Comparison of ENCODE assay signal across 22 mouse cellular contexts in the genomic region with DNA sequence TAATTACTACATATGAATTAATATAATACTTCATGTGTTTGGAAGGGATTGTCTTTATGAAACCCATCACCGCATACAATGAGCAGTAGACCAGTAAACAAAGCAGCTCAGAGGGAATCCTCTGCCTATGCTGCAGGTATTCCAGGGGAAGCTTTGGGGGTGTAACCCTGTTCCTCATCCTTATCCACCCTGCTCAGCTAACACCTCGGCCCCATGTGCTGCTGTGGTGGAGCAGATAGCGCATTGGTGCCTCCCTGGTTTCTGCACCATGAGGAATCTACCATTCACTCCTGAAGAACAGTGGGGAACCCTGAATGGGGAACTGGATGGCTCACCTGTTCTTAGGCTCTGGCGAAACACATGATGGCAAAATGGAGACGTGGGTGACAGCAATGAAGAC. TPM values are rescaled to one million over a fixed set of nuclear protein-coding genes. Genes with fewer than 3 reads are reported as not detected.
DNase-seq lines count a peak whose midpoint lies in the region; ATAC-seq and TF ChIP-seq lines count a peak whose summit lies in the region.
"Had no signal": no experiment of that assay in that cellular context is flagged by ENCODE, and none has a peak within 500 bp of the region (broad histone marks: within the 10 kb centered on the region; RNA-seq: fewer than 3 reads in every experiment).

No protein-coding gene starts in this region.

- 0 out of 4 replicates have a peak, but pooled peaks of 1 of the 2 experiments have one; percentile 16 for TF ChIP-seq EP300 in MEL (IDR thresholded peaks at IDR 0.05; ENCODE audit: low read depth in 1 of 2, low read length in 2 of 2)

- WGBS in heart, embryonic 10.5 days: 74% methylated on average over 5 of the region's 5 CpGs
- WGBS in liver, embryonic 12.5 days (ENCODE audit: insufficient replicate concordance): 58% methylated on average over 5 of the region's 5 CpGs
- 79% methylated on average over 5 of the region's 5 CpGs for WGBS in lung, adult 2 months

- no peaks in the 10 kb centered on the region for H3K9me3 ChIP-seq in heart, embryonic 10.5 days
- H3K9me3 ChIP-seq in MEL (replicated peaks; ENCODE audit: insufficient read depth, low read length): no peaks in the 10 kb centered on the region
- no peaks in the 10 kb centered on the region for H3K9me3 ChIP-seq in liver, embryonic 12.5 days (replicated peaks)
- H3K9me3 ChIP-seq: embryonic facial prominence, embryonic 12.5 days; forebrain, embryonic 12.5 days; limb, embryonic 10.5 days; midbrain, embryonic 12.5 days had no signal

- H3K27me3 ChIP-seq in heart, embryonic 10.5 days (ENCODE audit: insufficient read depth, poor library complexity, severe bottlenecking): peaks cover under 1% of the 10 kb centered on the region; the same call in 1 of the 2 replicates
- H3K27me3 ChIP-seq in MEL (ENCODE audit: control insufficient read depth in 1 of 2, insufficient read depth in 2 of 2, low read length in 2 of 2): no peaks in the 10 kb centered on the region
- H3K27me3 ChIP-seq in liver, embryonic 12.5 days (replicated peaks): no peaks in the 10 kb centered on the region; the same call in 1 of the 2 replicates
- H3K27me3 ChIP-seq: embryonic facial prominence, embryonic 12.5 days; forebrain, embryonic 12.5 days; midbrain, embryonic 12.5 days had no signal

- no peak overlapping the region for H3K9ac ChIP-seq in MEL (ENCODE audit: control insufficient read depth, low read depth, low read length, poor library complexity, severe bottlenecking)
- no peak overlapping the region for H3K9ac ChIP-seq in liver, embryonic 12.5 days
- H3K9ac ChIP-seq: embryonic facial prominence, embryonic 12.5 days; forebrain, embryonic 12.5 days; hindbrain, embryonic 14.5 days; midbrain, embryonic 12.5 days had no signal

- H3K4me3 ChIP-seq in heart, embryonic 10.5 days: no peak overlapping the region
- H3K4me3 ChIP-seq in MEL (ENCODE audit: control insufficient read depth in 1 of 2, insufficient read depth in 1 of 2, low read depth in 2 of 2, low read length in 2 of 2): no peak overlapping the region
- no peak overlapping the region for H3K4me3 ChIP-seq in liver, embryonic 12.5 days
- no peak overlapping the region for H3K4me3 ChIP-seq in lung, adult 2 months (replicated peaks; ENCODE audit: extremely low read depth, low read depth, low read length)
- H3K4me3 ChIP-seq: embryonic facial prominence, embryonic 12.5 days; forebrain, embryonic 12.5 days; limb, embryonic 10.5 days; midbrain, embryonic 12.5 days had no signal

- no peaks in the 10 kb centered on the region for H3K79me2 ChIP-seq in MEL (ENCODE audit: control insufficient read depth, insufficient read depth, low read length, poor library complexity)

- peak; percentile 88 for DNase-seq in heart, embryonic 10.5 days (ENCODE audit: low spot score)
- DNase-seq in heart, postnatal 36 days: no peak
- DNase-seq in MEL (ENCODE audit: low read depth, low spot score): peak; percentile 13
- no peak for DNase-seq in kidney, postnatal 4 days
- no peak for DNase-seq in lung, adult 2 months
- DNase-seq: adrenal gland, postnatal 36 days; cerebellum, adult 18-20 months; cerebellum, postnatal 14 days; heart, postnatal 4 days; kidney, adult 18-20 months; lung, postnatal 10 days; spleen, adult 18-20 months; thymus, postnatal 25 days had no signal

- peak overlapping the region; percentile 19 for H3K4me2 ChIP-seq in liver, embryonic 12.5 days
- H3K4me2 ChIP-seq: embryonic facial prominence, embryonic 12.5 days; forebrain, embryonic 12.5 days; hindbrain, embryonic 14.5 days; midbrain, embryonic 12.5 days had no signal

- intact Hi-C loops in heart, postnatal 36 days (cut with DNase I): no loop called here

- no peak for TF ChIP-seq POLR2A in MEL (IDR thresholded peaks at IDR 0.05; ENCODE audit: control insufficient read depth in 1 of 2, insufficient read depth in 1 of 2, low read depth in 1 of 2, low read length in 2 of 2, poor library complexity in 1 of 2)
- TF ChIP-seq POLR2A in lung, adult 2 months (IDR thresholded peaks at IDR 0.05; ENCODE audit: borderline replicate concordance, extremely low read depth, low read depth, low read length): no peak

- peaks cover 6% of the 10 kb centered on the region; the same call in 1 of the 2 replicates for H3K4me1 ChIP-seq in heart, embryonic 10.5 days
- no peaks in the 10 kb centered on the region; a peak in 1 of 4 replicates for H3K4me1 ChIP-seq in MEL (ENCODE audit: control insufficient read depth in 1 of 2, insufficient read depth in 2 of 2, low read length in 2 of 2)
- peaks cover 49% of the 10 kb centered on the region for H3K4me1 ChIP-seq in liver, embryonic 12.5 days
- H3K4me1 ChIP-seq in lung, adult 2 months (ENCODE audit: control insufficient read depth, insufficient read depth, low read length): no peaks in the 10 kb centered on the region
- H3K4me1 ChIP-seq: midbrain, embryonic 12.5 days had no signal

- no peak overlapping the region for H3K27ac ChIP-seq in heart, embryonic 10.5 days
- H3K27ac ChIP-seq in MEL (ENCODE audit: control insufficient read depth, low read depth, low read length): no peak overlapping the region
- peak overlapping the region; percentile 66 for H3K27ac ChIP-seq in liver, embryonic 12.5 days
- H3K27ac ChIP-seq: embryonic facial prominence, embryonic 12.5 days; forebrain, embryonic 12.5 days; hindbrain, embryonic 14.5 days; limb, embryonic 10.5 days; midbrain, embryonic 12.5 days had no signal

- TF ChIP-seq CTCF in MEL (IDR thresholded peaks at IDR 0.05 in 2 of 3, conservative IDR thresholded peaks at IDR 0.05 in 1 of 3; ENCODE audit: control insufficient read depth in 1 of 3, insufficient read depth in 1 of 3, low read depth in 2 of 3, low read length in 3 of 3, poor library complexity in 1 of 3, severe bottlenecking in 1 of 3): no peak
- no peak for TF ChIP-seq CTCF in lung, adult 2 months (IDR thresholded peaks at IDR 0.05; ENCODE audit: insufficient read depth, low read length)

- ATAC-seq in liver, embryonic 12.5 days: peak; percentile 95
- ATAC-seq in megakaryocyte-erythroid progenitor cell, adult 5-6 weeks (replicated peaks; ENCODE audit: low FRiP score, low TSS enrichment, poor library complexity, severe bottlenecking): 0 out of 2 replicates have a peak, but pooled peaks have one; percentile 30
- ATAC-seq: inflammation-experienced regulatory T-cells, adult 6 months had no signal

- no peaks in the 10 kb centered on the region for H3K36me3 ChIP-seq in heart, embryonic 10.5 days
- H3K36me3 ChIP-seq in MEL (ENCODE audit: control insufficient read depth in 1 of 2, insufficient read depth in 2 of 2, low read length in 2 of 2): no peaks in the 10 kb centered on the region
- no peaks in the 10 kb centered on the region for H3K36me3 ChIP-seq in liver, embryonic 12.5 days
- H3K36me3 ChIP-seq: embryonic facial prominence, embryonic 12.5 days; forebrain, embryonic 12.5 days; limb, embryonic 10.5 days; midbrain, embryonic 12.5 days had no signal

- TF ChIP-seq RAD21 in MEL (IDR thresholded peaks at IDR 0.05; ENCODE audit: low read depth, low read length): no peak

TF ChIP-seq in MEL, 35 proteins besides CTCF, POLR2A, EP300 and RAD21 (continues in another document):
- TF ChIP-seq ZNF384 (IDR thresholded peaks at IDR 0.05; ENCODE audit: low read depth, low read length) (no peak), MAX (IDR thresholded peaks at IDR 0.05; ENCODE audit: low read length) (no peak), USF2 (IDR thresholded peaks at IDR 0.05; ENCODE audit: borderline replicate concordance in 1 of 2, insufficient read depth in 1 of 2, low read depth in 1 of 2, low read length in 2 of 2) (no peak), CHD1 (IDR thresholded peaks at IDR 0.05; ENCODE audit: low read depth, low read length) (no peak), SIN3A (IDR thresholded peaks at IDR 0.05; ENCODE audit: low read length) (no peak), ZMIZ1 (IDR thresholded peaks at IDR 0.05; ENCODE audit: low read depth, low read length) (no peak), MYC (IDR thresholded peaks at IDR 0.05; ENCODE audit: low read depth, low read length) (no peak), GATA1 (IDR thresholded peaks at IDR 0.05; ENCODE audit: low read depth, low read length) (no peak), TBP (IDR thresholded peaks at IDR 0.05; ENCODE audit: low read depth, low read length) (no peak)

RNA-seq across cellular contexts. Expression of a gene that starts 23.5 kb away (rescaled TPM):
- polyA plus RNA-seq in heart, embryonic 10.5 days (2016; fragmentation: Nextera tagmentation; extraction: Ambion mirVana): 0.25 TPM in 1 of 2 replicates, not detected in the other
- total RNA-seq in heart, postnatal 36 days (2021): not detected
- not detected in 2 replicates for total RNA-seq in MEL (2012; rRNA removed)
- not detected for polyA plus RNA-seq in MEL (2012; ENCODE audit: insufficient read depth in 1 of 2, insufficient read length in 2 of 2, low read depth in 1 of 2, low replicate concordance in 2 of 2, missing spikeins in 1 of 2)
- polyA plus RNA-seq in liver, embryonic 12.5 days (2016; fragmentation: Nextera tagmentation; extraction: Ambion mirVana): not detected in 2 replicates
- total RNA-seq in megakaryocyte-erythroid progenitor cell, adult 5-6 weeks (2014; fragmentation: Nextera tagmentation): not detected in 2 replicates
- 0.70 TPM in 1 of 2 replicates, not detected in the other for total RNA-seq in megakaryocyte-erythroid progenitor cell, adult 5-6 weeks (2017)
- 1.1 and 2.1 TPM in 2 replicates for polyA plus RNA-seq in lung, adult 2 months (2012; rRNA removed)
- polyA plus RNA-seq: forebrain, embryonic 12.5 days; inflammation-experienced regulatory T-cells, adult 6 months; limb, embryonic 10.5 days; midbrain, embryonic 12.5 days had no signal

RNA-seq across cellular contexts. Expression of a gene that starts 53.1 kb away (rescaled TPM):
- polyA plus RNA-seq in heart, embryonic 10.5 days (2016; fragmentation: Nextera tagmentation; extraction: Ambion mirVana): 46.2 and 52.6 TPM in 2 replicates
- total RNA-seq in heart, postnatal 36 days (2021): 10 to 100 TPM; 87.8 to 90.0 TPM
- total RNA-seq in MEL (2012; rRNA removed): 26.3 and 29.5 TPM in 2 replicates
- polyA plus RNA-seq in MEL (2012; ENCODE audit: insufficient read depth in 1 of 2, insufficient read length in 2 of 2, low read depth in 1 of 2, low replicate concordance in 2 of 2, missing spikeins in 1 of 2): 10 to 100 TPM in 1 of 2 experiments, not detected in 1; 32.7 TPM
- 17.2 and 19.6 TPM in 2 replicates for polyA plus RNA-seq in liver, embryonic 12.5 days (2016; fragmentation: Nextera tagmentation; extraction: Ambion mirVana)
- 50.7 and 58.4 TPM in 2 replicates for total RNA-seq in megakaryocyte-erythroid progenitor cell, adult 5-6 weeks (2014; fragmentation: Nextera tagmentation)
- total RNA-seq in megakaryocyte-erythroid progenitor cell, adult 5-6 weeks (2017): 32.7 and 49.9 TPM in 2 replicates
- polyA plus RNA-seq in lung, adult 2 months (2012; rRNA removed): 95.4 and 143 TPM in 2 replicates

RNA-seq across cellular contexts. Expression of a gene that starts 53.4 kb away (rescaled TPM):
- 0.31 and 0.41 TPM in 2 replicates for polyA plus RNA-seq in heart, embryonic 10.5 days (2016; fragmentation: Nextera tagmentation; extraction: Ambion mirVana)
- 10 to 100 TPM; 37.0 to 40.0 TPM for total RNA-seq in heart, postnatal 36 days (2021)
- total RNA-seq in MEL (2012; rRNA removed): 4.7 and 10.3 TPM in 2 replicates
- polyA plus RNA-seq in MEL (2012; ENCODE audit: insufficient read depth in 1 of 2, insufficient read length in 2 of 2, low read depth in 1 of 2, low replicate concordance in 2 of 2, missing spikeins in 1 of 2): 10 to 100 TPM in 1 of 2 experiments, not detected in 1; 10.8 TPM
- not detected in 2 replicates for polyA plus RNA-seq in liver, embryonic 12.5 days (2016; fragmentation: Nextera tagmentation; extraction: Ambion mirVana)
- total RNA-seq in megakaryocyte-erythroid progenitor cell, adult 5-6 weeks (2014; fragmentation: Nextera tagmentation): not detected in 2 replicates
- total RNA-seq in megakaryocyte-erythroid progenitor cell, adult 5-6 weeks (2017): not detected in 2 replicates
- 2.3 and 7.2 TPM in 2 replicates for polyA plus RNA-seq in lung, adult 2 months (2012; rRNA removed)
- total RNA-seq: monocyte, adult 5-6 weeks had no signal
- polyA plus RNA-seq: forebrain, embryonic 12.5 days; inflammation-experienced regulatory T-cells, adult 6 months; midbrain, embryonic 12.5 days had no signal

Comparison
In these comparisons a context has a peak if more than half of its experiments do, and no peak if none do; other contexts are left out.
1. DNase-seq: peak in heart, embryonic 10.5 days (single experiment) and MEL (single experiment); none in heart, postnatal 36 days (0 of 2), kidney, postnatal 4 days (0 of 2) and lung, adult 2 months (single experiment).